Mouse (Mus musculus): ENCODE results near the gene Rad23a. TPM values are rescaled to one million over a fixed set of nuclear protein-coding genes. Genes with fewer than 3 reads are reported as not detected.

The Rad23a gene
- polyA plus RNA-seq, 1 experiment from 2014 or later = 115 TPM

- Histone ChIP-seq H3K36me3 (ENCODE audit: control insufficient read depth, insufficient read depth, low read length) (no peaks in the 10 kb centered on the region; the same call in 1 of the 2 replicates), H3K4me1 (ENCODE audit: control insufficient read depth, insufficient read depth, low read length) (peaks cover 16% of the 10 kb centered on the region), H3K27ac (ENCODE audit: low read length) (peak within 1 kb of the TSS; percentile 59; the same call in 1 of the 2 replicates), H3K9ac (ENCODE audit: low read depth, low read length) (peak within 1 kb of the TSS; percentile 69), H3K4me3 (ENCODE audit: low read length) (peak within 1 kb of the TSS; percentile 57), H3K27me3 (replicated peaks; ENCODE audit: control insufficient read depth, insufficient read depth, low read length) (no peaks in the 10 kb centered on the region), H3K4me2 (ENCODE audit: low read depth, low read length) (peak within 1 kb of the TSS; percentile 99), H3K9me3 (ENCODE audit: control insufficient read depth, low read length) (no peaks in the 10 kb centered on the region)
- ATAC-seq = peak; percentile 72
- WGBS = 13% methylated on average over 46 of the region's 46 CpGs
Observed at GRCm38 (mm10) chr8:84871376-84872308, 31.2 kb upstream of the Rad23a start, which contains the start of gene Syce2. TSS of gene Syce2 (plus strand) at chr8:84872111.

- Histone ChIP-seq H3K9ac (ENCODE audit: low read depth, low read length) (peak within 1 kb of the TSS; percentile 97), H3K4me1 (ENCODE audit: control insufficient read depth, insufficient read depth, low read length) (peaks cover 13% of the 10 kb centered on the region), H3K4me2 (ENCODE audit: low read depth, low read length) (peak within 1 kb of the TSS; percentile 79), H3K9me3 (ENCODE audit: control insufficient read depth, low read length) (no peaks in the 10 kb centered on the region), H3K36me3 (ENCODE audit: control insufficient read depth, insufficient read depth, low read length) (peaks cover 11% of the 10 kb centered on the region; the same call in 1 of the 2 replicates), H3K27me3 (replicated peaks; ENCODE audit: control insufficient read depth, insufficient read depth, low read length) (no peaks in the 10 kb centered on the region), H3K27ac (ENCODE audit: low read length) (peak within 1 kb of the TSS; percentile 77), H3K4me3 (ENCODE audit: low read length) (peak within 1 kb of the TSS; percentile 88)
- ATAC-seq = peak; percentile 96
- WGBS = under 1% methylated on average over 39 of the region's 39 CpGs
Observed at GRCm38 (mm10) chr8:84856864-84857441, 16.5 kb upstream of the Rad23a start, which contains the start of gene Farsa. TSS of gene Farsa (plus strand) at chr8:84856989.

- Histone ChIP-seq H3K4me3 (ENCODE audit: low read length) (peak overlapping the region; percentile 88), H3K4me1 (ENCODE audit: control insufficient read depth, insufficient read depth, low read length) (peaks cover 13% of the 10 kb centered on the region), H3K4me2 (ENCODE audit: low read depth, low read length) (no peak overlapping the region), H3K27me3 (replicated peaks; ENCODE audit: control insufficient read depth, insufficient read depth, low read length) (no peaks in the 10 kb centered on the region), H3K9ac (ENCODE audit: low read depth, low read length) (no peak overlapping the region), H3K36me3 (ENCODE audit: control insufficient read depth, insufficient read depth, low read length) (peaks cover 7% of the 10 kb centered on the region; the same call in 1 of the 2 replicates), H3K27ac (ENCODE audit: low read length) (no peak overlapping the region), H3K9me3 (ENCODE audit: control insufficient read depth, low read length) (no peaks in the 10 kb centered on the region)
- 91% methylated on average over 3 of the region's 3 CpGs for WGBS
- ATAC-seq = peak; percentile 1; the same call in 1 of the 2 replicates
Observed at GRCm38 (mm10) chr8:84856434-84856833, 16.0 kb upstream of the Rad23a start.

GRCm38 (mm10) chr8:84847684-84848435 is 7.4 kb upstream of the Rad23a start:
- H3K4me1 ChIP-seq (ENCODE audit: control insufficient read depth, insufficient read depth, low read length) = peaks cover 27% of the 10 kb centered on the region
- peaks cover 17% of the 10 kb centered on the region for H3K36me3 ChIP-seq (ENCODE audit: control insufficient read depth, insufficient read depth, low read length)
- 41% methylated on average over 6 of the region's 6 CpGs for WGBS

GRCm38 (mm10) chr8:84846722-84847572 is 6.5 kb upstream of the Rad23a start, which contains the start of gene Calr:
TSS of gene Calr (minus strand) at chr8:84846934.
- under 1% methylated on average over 55 of the region's 55 CpGs for WGBS

More at GRCm38 (mm10) chr8:84847684-84848435, 7.4 kb upstream of the Rad23a start:
- ATAC-seq = no peak
- Histone ChIP-seq H3K27me3 (replicated peaks; ENCODE audit: control insufficient read depth, insufficient read depth, low read length) (no peaks in the 10 kb centered on the region), H3K4me3 (ENCODE audit: low read length) (peak overlapping the region; percentile 62), H3K9me3 (ENCODE audit: control insufficient read depth, low read length) (no peaks in the 10 kb centered on the region), H3K4me2 (ENCODE audit: low read depth, low read length) (peak overlapping the region; percentile 71), H3K27ac (ENCODE audit: low read length) (peak overlapping the region; percentile 93), H3K9ac (ENCODE audit: low read depth, low read length) (peak overlapping the region; percentile 80)

GRCm38 (mm10) chr8:84846094-84846721 is 5.7 kb upstream of the Rad23a start:
- ATAC-seq = peak; percentile 39
- H3K4me1 ChIP-seq (ENCODE audit: control insufficient read depth, insufficient read depth, low read length) = peaks cover 32% of the 10 kb centered on the region
- peak overlapping the region; percentile 94 for H3K4me3 ChIP-seq (ENCODE audit: low read length)
- H3K9ac ChIP-seq (ENCODE audit: low read depth, low read length) = peak overlapping the region; percentile 94
- H3K9me3 ChIP-seq (ENCODE audit: control insufficient read depth, low read length) = no peaks in the 10 kb centered on the region
- peak overlapping the region; percentile 91 for H3K27ac ChIP-seq (ENCODE audit: low read length)
- no peaks in the 10 kb centered on the region for H3K27me3 ChIP-seq (replicated peaks; ENCODE audit: control insufficient read depth, insufficient read depth, low read length)
- H3K36me3 ChIP-seq (ENCODE audit: control insufficient read depth, insufficient read depth, low read length) = peaks cover 32% of the 10 kb centered on the region
- WGBS = under 1% methylated on average over 30 of the region's 30 CpGs
- peak overlapping the region; percentile 77 for H3K4me2 ChIP-seq (ENCODE audit: low read depth, low read length)

More at GRCm38 (mm10) chr8:84846722-84847572, 6.5 kb upstream of the Rad23a start, which contains the start of gene Calr:
- peaks cover 32% of the 10 kb centered on the region for H3K4me1 ChIP-seq (ENCODE audit: control insufficient read depth, insufficient read depth, low read length)
- no peaks in the 10 kb centered on the region for H3K9me3 ChIP-seq (ENCODE audit: control insufficient read depth, low read length)
- H3K27me3 ChIP-seq (replicated peaks; ENCODE audit: control insufficient read depth, insufficient read depth, low read length) = no peaks in the 10 kb centered on the region
- H3K4me2 ChIP-seq (ENCODE audit: low read depth, low read length) = peak within 1 kb of the TSS; percentile 77
- peak; percentile 99 for ATAC-seq
- H3K27ac ChIP-seq (ENCODE audit: low read length) = peak within 1 kb of the TSS; percentile 93
- peak within 1 kb of the TSS; percentile 94 for H3K9ac ChIP-seq (ENCODE audit: low read depth, low read length)
- peaks cover 26% of the 10 kb centered on the region for H3K36me3 ChIP-seq (ENCODE audit: control insufficient read depth, insufficient read depth, low read length)
- H3K4me3 ChIP-seq (ENCODE audit: low read length) = peak within 1 kb of the TSS; percentile 94

- peak overlapping the region; percentile 94 for H3K9ac ChIP-seq (ENCODE audit: low read depth, low read length)
- peaks cover 32% of the 10 kb centered on the region for H3K36me3 ChIP-seq (ENCODE audit: control insufficient read depth, insufficient read depth, low read length)
- peak overlapping the region; percentile 94 for H3K4me3 ChIP-seq (ENCODE audit: low read length)
- H3K27me3 ChIP-seq (replicated peaks; ENCODE audit: control insufficient read depth, insufficient read depth, low read length) = no peaks in the 10 kb centered on the region
- no peaks in the 10 kb centered on the region for H3K9me3 ChIP-seq (ENCODE audit: control insufficient read depth, low read length)
- ATAC-seq = no peak
- peaks cover 32% of the 10 kb centered on the region for H3K4me1 ChIP-seq (ENCODE audit: control insufficient read depth, insufficient read depth, low read length)
- peak overlapping the region; percentile 77 for H3K4me2 ChIP-seq (ENCODE audit: low read depth, low read length)
- 10% methylated on average over 12 of the region's 12 CpGs for WGBS
- H3K27ac ChIP-seq (ENCODE audit: low read length) = peak overlapping the region; percentile 91
Observed at GRCm38 (mm10) chr8:84845355-84846093, 5.1 kb upstream of the Rad23a start.

Data from intestine, embryonic 16.5 days (tissue).